Mouse (Mus musculus) liver, postnatal 0 days (tissue): ENCODE data around the gene Ltb.

Experiments
- CTCF ChIP-seq: sonication (generic); IDR thresholded peaks from 2 replicates; pipeline ENCODE4 v1.5.1; 2016; ENCODE audit warnings: antibody characterized with exemption, low read depth
- EP300 ChIP-seq: IDR thresholded peaks from 2 replicates; pipeline ENCODE4 v1.6.1; 2016; ENCODE audit warnings: antibody characterized with exemption, low read depth, mild to moderate bottlenecking

DNA sequence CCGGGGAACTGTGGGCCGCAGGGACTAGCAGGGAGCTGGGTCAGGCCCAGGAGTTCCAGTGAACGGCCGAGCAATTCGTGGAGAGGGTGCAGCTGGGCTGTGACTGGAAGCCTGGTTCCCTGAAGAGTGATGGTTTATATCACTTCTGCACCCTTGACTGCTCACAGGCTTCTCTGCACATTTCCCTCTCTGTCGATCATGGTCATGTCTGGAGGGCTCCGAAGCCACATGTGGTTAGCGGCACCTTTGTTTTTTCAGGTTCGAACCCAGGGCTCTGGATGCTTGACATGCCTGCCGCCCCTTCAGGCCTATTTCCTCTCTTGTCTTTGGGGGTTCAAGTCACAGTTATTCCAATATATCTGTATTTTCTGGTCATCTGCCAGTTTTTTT, 11.1 kb downstream of the Ltb start:
- TF ChIP-seq CTCF = no peak
- TF ChIP-seq EP300 = no peak
